Mouse (Mus musculus): Measurements from ENCODE around the gene Itprid1.

Itprid1 gene

DNA sequence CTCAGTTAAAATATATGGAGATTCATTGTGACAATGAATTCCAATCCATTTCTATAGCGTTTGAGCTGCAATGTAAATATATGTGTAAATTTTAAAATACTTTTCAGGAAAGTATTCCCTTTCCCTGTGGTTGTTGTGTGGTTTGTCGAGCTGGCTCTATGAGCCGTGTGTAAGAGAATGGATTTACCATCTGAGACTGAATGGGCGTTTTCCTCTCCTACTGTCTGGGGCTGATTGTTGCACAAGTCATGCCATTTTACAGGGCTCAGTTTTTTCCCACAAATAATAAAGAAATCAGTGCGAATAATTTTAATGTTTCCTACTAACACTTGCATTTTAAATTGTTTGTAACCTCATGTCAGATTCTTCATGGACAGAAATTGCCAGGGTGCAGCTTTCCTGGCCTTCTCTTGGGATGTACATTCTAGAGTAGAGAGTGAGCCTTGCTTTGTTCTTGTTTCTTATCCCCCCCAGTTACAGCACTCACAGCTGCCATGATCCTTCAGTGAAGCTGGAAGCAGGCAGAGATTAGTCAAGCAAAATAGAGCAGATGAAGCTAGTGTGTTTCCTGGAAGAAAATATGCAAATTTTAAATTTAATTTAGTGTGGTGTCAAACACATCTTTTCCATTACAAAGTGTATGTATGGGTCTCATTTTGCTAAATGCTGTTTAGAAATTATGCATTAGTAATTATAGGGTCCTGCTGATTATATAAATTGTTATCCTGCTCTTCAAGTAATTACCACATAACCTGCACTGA is 65.1 kb downstream of the Itprid1 start:
- DNase-seq = no peak

DNA sequence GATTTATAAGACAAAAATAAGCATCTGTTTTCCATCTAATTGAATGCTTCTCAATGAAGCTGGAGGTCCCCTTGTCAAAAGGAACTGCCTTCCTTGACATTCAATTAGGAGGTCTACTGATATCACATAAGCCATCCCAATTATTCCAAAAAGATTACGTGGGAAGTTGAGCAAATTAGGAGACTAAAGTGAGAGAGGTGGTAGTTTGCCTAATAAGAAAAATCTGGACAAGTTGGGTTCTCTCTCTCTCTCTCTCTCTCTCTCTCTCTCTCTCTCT is 65.6 kb downstream of the Itprid1 start:
- DNase-seq = no peak

DNA sequence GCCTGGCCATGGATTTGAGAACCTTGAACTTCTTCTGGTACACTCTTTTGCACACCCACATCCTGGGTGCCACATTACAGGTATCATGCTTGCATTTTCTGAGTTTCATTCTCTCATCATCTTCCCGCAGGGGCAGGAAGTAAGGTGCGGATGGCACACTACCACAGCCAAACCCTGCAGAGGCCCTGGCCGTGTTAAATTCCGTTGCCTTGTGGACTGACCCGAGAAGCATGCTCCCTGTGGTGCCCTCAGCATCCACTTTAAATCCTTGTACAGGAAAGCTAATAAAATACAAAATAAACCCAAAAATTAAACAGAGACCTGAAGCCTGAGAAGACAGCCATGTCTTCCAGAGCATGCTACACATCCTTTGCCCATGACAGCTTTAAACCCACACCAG is 82.5 kb downstream of the Itprid1 start:
- DNase-seq = no peak

DNA sequence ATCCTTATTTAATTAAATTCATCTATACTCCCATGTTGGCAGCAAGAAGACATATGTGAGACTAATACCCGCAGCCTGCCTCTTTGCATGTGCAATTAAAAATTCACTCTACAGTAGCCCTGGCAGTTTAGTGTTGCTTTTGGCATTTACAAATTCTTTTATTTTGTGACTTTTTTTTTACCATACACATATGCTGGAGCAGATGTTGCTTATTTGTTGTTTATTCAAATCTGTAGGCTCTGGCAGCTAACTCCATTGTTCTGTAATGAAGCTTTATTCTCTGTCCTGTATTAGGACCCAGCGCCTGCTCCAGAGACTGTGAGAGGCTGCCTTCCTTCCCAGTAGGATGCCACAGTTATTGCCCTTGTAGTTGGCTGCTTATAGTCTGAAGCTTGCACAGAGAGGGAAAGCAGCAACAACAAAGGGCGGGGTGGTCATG is 83.6 kb downstream of the Itprid1 start:
- DNase-seq = no peak

DNA sequence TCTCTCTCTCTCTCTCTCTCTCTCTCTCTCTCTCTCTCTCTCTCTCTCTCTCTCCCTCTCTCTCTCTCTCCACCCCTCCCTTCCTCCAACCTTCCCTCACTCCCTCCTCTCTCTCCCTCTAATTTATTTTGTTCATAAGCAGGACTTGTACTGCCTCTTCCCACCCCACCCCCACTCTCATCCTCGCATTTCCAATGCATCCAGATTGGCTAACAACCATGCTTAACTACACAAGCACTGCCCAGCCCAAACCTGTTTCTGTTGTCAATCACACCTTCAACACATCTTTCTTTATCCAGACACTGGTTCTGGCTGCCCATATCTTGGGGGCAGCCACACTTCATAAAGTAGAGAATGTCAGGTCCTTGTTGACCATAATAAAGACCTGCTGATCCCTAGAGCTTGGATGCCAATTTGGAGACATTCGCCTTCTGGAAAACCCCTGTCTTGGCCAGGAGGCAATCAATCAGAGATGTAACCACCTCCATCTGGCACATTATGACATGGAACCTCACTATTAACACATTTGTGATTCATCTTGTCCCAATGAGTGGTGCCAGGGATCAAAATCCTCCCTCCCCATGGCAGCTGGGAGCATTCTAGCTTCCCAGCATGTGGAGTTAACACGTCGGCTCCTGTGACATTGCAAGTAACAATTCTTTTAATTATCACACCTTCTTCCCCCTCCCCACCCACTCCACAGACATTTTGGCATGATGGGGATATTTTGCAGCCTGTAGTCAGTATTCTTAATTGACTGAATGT is 84.4 kb downstream of the Itprid1 start:
- no peak for DNase-seq

DNA sequence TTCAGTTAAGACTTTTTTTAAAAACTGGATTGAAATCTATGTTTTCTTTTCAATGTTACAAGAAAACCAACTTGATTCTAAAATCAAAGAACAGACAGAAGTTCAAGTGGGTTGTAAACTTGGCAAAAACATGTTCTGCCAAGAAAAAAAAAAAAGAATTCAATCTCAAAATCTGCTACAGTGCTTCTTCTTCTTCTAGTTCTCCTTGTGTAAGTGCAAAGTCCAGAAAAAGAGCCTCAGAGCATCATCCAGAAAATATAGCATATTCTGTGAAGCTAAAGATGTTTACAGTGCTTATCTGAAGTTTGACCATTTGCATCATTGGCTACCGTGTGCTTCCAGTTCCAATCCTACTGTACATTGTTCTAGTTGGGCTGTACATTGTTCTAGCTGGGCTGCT is 108.0 kb downstream of the Itprid1 start:
- no peak for DNase-seq

DNA sequence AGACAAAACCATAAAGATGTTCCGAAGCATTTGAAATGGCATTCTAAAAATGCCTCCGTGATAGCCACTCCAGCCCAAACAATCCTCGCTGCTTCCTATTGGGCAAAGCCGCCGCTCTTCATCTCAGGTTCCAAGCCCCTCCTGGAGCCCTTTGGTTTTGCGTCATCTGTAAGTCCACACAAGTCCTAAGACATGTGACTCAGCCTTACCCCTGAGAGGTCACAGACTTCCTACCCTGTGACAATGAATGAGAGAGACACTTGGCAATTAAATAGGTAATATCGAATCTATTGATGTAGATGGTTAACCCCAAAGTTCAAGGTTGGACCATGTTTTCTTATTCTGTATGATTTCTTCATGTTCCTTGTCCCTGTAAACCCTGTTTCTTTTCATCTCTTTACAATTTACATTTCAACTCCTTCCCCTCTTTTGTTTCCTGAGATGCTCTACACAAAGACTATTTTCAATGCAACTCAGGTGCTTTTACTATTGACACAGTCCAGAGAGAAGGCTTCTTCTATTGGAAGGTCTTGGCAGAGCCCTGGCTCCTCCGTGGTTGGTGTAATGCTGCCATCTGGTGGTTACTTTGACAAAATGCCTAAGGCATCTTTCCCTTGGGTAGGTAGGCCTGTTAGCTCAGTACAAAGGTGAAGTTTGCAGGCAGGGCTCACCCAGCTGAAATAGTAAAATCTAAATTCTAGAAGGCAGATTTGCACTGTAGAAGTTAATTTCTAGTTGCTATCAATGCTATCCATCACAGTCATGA is 113.8 kb downstream of the Itprid1 start:
- DNase-seq = peak; percentile 67

DNA sequence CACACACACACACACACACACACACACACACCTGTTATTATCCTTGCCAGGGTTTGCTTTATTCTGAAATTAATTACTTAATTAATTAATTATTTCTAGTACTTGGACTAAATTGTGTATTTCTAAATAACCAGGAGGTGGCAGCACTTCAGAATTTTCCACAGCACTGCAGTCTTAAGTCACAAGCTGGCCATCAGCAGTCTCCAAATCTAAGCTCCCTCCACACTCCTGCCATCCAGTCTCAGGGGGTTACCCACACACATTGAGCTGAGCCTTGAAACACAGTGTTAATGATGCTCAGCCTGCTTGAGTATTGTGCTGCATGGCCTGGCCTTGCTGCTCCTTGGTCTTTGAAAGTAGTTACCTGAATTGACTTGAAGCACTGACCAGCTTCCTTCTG is 136.3 kb downstream of the Itprid1 start:
- DNase-seq = peak; percentile 16

DNA sequence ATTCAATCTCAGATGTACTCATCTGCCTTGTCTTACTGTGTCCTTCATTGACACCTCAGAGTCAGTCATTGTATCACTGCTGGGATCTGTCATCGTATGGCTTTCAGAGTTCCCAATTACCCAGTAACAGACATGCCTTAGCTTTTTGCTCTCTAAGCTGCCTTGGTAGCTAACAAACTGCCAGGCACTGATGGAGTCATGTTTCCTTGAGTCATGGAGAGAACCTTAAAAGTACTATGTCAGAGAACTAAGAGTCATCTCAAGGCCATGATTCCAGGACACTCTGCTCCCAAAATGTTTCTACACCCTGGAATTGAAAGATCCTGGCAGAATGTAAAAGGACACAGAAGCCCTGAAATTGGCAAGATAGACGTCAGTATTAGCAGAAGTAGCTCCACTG is 143.1 kb downstream of the Itprid1 start:
- DNase-seq = no peak

DNA sequence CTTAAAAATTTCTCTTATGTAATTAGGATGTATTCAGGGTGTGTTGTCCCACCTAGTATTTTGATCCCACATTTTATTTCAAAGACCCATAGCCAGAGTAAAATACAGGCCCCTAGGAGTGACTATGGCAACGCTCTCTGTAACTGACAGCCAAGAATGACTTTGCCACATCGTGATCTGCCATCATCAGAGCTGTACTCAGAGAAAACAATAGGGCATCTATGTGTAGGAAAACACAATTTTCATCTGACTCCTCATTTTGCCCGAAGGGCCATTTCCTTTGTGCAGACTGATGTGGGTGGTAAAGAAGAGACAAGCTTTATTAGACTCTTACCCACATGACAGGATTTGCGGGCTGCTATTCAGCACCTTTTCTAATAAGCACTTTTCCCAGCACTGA is 172.0 kb downstream of the Itprid1 start:
- no peak for DNase-seq

DNA sequence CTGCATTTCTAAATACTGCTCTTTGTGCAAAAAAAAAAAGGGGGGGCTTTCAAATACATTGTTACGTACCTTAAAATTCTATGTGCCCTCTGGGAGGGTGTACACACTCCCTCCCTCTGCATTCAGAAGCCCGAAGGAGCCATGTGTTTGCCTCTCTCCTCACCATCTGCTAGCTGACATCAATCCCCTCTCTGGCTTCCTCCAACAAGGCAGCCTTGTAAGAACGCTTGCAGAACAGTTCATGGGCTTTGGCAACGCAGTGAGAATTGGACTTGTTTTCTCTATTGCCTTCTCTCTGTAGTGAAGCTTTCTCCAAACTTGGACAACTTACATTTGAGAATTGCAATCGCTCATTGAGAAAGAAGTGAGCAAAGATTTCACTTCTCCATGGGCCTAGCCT is 175.7 kb downstream of the Itprid1 start:
- DNase-seq = no peak

DNA sequence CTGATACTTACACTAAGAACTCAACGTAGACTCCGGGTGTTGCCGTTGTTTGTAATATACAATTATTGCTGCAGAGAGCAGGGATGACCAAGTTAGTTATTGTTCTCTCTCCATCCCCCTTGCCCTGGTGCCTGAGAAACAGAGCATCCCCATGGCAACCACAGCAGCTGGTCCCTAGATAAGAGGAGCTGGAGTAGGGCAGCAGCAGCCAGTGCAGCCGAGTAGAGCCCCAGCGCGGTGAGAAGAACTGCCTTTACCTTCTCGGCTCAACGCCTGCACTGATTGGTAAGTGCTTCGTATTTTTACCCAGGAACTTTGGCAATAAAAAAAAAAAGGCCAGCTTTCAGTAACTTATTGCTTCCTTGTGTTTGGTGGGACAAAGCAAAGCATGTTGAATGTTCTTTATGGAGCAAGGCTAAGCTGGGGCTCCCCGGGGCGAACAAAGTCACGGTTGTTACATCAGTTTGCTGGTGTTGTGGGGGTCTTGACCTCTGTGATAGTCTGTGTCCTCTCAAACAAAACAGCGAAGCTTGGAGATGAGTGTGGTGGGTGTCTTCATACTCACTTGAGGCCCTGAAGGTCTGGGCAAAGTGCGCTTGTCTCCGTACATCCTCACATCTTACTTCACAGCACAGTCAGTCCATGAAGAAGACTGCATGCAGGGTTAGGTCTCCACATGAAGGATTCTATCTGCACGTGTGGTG is 180.7 kb downstream of the Itprid1 start, which contains the start of gene Ppp1r17:
Ppp1r17 (plus strand) TSS at position 207 of the 704 bp plus-strand sequence.
- no peak for DNase-seq

DNA sequence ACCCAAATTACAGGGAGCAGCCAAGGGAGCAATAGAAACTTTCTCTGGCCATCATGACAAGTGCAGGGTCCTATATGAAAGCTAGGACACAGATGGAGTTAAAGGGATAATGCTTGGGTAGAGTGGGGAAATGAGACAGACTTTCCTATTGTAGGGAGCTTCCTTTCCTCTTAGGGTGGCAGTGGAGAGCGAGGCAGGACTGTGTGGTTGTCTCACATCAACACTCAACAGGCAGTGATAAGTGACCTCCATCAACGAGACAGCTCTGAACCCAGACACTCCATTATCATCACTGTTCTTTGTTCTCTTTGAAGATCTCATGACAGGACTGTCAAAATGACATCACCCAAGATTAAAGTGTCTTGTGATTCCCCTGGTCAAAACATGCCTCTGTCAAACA is 182.9 kb downstream of the Itprid1 start:
- no peak for DNase-seq

DNA sequence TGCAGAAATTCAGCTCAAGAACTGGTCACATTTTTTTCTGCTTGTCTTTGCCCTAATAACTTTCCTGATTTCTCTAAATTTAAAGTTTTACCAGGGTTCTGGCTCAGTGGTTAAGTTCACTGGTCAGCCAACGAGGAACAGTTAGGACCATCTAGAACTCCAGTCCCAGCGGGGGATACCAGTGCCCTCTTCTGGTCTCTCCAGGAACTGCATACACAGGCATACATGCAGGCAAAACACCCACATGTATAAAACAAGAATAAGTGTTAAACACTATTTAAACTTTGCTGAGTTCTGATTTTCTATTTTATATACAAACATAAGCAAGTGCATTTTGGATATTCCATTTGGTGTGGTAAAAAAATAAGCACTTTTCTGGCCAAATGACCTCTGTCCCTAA is 188.8 kb downstream of the Itprid1 start:
- DNase-seq = no peak

DNA sequence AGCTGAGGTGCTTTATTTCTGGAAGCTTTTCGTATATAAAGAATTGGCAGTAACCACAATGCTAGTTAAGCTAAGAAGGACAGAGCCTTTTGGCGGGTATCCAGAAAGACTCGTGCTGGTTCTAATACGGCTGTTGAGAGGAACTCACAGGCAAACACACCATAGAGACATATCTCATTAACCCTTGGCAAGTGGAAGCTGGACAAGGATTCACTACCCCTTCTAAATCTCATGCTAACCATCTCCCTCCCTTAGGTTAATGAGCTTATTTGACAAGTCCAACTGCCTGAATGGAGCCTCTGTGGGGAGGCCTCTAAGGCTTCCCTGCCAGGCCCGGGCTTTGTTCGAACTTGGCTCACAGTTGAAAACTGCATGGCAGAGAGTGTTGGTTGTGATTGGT is 190.6 kb downstream of the Itprid1 start:
- DNase-seq = no peak

DNA sequence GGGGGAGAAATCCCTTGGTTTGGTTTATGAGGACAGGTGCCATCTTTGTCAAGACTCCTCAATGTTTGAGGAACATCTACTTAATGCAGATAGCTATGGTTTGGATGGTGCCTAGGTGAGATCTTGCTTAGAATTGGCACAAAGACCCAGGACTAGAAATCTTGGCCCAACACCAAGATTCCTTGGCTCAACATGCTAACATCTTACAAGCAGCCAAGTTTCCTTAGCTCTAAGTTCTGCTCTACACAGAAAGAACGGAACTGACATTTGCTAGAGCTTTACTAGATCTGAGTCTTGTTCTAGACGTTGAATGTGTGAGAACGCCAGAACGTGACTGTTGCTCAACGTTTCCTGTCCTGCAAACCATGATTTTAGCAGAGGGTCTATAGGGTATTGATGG is 191.3 kb downstream of the Itprid1 start:
- DNase-seq = peak; percentile 1

Measured in lung, postnatal 36 days (tissue).